Mouse (Mus musculus) gastrocnemius, postnatal 36 days (tissue): Measurements from ENCODE around the gene Micu1. TPM values are rescaled to one million over a fixed set of nuclear protein-coding genes. Genes with fewer than 3 reads are reported as not detected.

ENCODE experiments used
- DNase-seq, 2 experiments: peaks; one replicate each; pipeline ENCODE4 v3.0.0; 2022
- intact Hi-C: fragments of 180-260 bp; cut with DNase I; formaldehyde crosslinking; loops from one replicate; pipeline ENCODE4 v1.15.1; 2025
- total RNA-seq, 2 experiments: library from RNA; stranded (reverse); gene quantifications; 2 replicates each; pipeline ENCODE4 v1.2.3; 2021

The Micu1 gene
- total RNA-seq, 2 experiments from 2014 or later, result 47.8 to 53.1 TPM

DNA sequence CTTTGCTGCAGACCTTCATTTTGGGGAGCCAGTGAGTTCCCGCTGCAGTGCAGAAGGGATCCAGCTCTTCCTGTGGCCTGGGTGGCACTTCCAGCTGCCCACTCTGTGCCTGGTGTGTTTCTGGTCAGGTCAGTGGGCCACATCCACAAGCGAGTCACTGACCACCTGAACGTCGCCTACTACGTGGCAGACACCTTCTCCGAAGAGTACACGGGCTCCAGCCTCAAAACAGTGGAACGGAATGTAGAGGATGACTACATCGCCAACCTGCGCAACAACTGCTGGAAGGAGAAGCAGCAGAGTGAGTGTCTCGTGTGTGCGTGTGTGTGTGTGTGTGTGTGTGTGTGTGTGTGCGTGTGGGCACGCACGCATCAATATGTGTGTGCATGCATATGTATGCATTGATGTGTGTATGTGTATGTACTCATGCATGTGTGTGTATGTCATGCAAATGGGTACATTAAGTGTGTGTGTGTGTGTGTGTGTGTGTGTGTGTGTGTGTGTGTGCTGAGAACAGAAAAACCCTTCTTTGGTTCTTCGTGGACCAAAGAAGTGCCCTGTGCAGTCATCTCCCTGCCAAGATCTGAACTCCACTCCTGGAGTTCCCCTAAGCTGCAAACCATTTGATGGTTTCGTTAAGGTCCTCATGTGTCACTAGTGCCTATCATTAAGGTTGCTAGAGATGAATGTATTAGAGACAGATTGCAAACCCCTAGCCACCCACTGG lies 193.3 kb downstream of the Micu1 start:
- DNase-seq, result no peak
- intact Hi-C loops, result loop anchor here (2.0 kb wide), 1 partner anchor 55 kb away; the partner anchor contains the start of gene Ddit4

DNA sequence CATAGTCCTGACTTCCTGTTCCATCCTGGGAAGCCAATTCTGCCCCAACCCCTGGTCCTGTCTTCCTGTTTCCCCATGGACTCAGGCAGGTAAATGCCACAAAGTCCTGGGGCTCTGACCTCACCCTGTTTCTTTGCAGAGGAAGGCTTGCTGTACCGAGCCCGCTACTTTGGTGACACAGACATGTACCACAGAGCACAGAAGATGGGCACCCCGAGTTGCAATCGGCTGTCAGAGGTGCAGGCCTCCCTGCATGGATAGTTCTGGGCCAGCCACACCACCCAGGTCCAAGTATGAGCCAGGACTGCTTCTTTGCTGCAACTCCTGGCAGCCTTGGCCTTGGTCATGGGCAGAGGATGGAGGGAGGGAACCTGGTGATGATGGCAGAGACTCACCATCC lies 193.9 kb downstream of the Micu1 start:
- DNase-seq, result no peak
- intact Hi-C loops, result no loop called here

DNA sequence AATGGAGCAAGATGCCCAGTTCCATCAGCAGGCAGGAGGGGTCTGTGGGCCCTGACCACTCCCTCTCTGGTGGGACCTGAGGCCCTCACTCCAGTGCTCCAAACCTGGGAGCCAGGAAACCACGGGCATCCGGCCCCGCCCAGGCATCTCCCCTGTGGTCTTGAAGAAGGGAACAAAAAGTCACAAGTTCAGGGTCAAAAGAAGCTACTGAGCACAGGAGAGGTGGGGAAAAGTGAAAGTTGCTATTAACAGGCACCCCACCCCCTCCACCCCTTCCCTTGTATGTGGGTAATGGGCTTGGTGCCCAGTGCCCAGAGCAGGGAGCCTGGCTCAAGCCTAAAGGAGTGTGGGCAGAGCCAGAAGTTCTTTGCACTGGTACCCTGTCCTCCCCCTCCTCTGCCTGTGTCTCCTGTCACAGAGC lies 194.6 kb downstream of the Micu1 start:
- intact Hi-C loops, result no loop called here
- DNase-seq, result no peak

DNA sequence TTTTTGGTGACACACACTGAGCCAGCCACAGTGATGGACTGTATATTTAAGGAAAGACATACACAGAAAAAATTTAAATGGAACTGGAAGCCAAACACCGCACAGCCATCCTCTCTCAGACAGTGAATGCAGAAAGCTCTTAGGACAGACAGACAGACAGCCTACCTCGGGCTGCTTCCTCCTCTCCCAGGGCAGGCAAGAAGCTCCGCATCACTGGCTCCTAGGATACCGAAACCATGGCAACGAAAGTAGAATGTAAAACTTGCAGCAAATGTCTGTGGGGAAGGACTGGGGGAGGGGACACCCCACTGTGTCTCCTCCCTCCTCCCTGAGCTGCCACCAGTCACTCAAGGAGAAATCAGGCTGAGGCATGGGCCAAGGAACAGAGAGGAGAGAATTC lies 195.2 kb downstream of the Micu1 start:
- intact Hi-C loops, result no loop called here
- DNase-seq, result no peak

DNA sequence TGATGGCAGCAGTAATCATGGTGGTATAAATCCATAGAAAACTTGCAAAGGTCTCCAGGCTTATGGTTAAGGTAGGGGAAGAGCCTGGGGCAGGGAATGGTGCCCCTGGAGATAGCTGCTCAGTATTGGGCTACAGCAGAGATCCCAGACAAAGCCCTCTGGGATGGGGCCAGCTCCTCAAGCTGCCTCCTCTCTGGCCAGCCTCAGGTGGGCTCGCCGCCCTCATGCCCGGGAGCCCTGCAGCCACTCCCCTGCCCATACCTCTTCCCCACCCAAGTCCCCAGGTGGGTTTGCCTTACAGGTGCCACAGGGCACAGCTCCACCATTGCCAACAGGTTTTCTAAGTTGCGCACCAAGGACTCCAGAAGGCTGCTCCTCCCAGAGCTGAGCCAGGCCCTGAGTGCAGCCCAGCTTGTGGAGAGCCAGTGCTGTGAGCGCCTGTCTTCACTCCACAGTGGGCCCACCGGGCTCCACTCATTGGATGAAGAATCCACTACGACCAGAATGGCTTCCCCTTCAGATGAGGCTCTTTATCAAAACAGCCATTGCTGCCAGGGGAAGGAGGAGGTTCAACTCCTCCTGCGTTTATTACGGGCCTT lies 196.0 kb downstream of the Micu1 start:
- DNase-seq, result no peak
- intact Hi-C loops, result no loop called here

DNA sequence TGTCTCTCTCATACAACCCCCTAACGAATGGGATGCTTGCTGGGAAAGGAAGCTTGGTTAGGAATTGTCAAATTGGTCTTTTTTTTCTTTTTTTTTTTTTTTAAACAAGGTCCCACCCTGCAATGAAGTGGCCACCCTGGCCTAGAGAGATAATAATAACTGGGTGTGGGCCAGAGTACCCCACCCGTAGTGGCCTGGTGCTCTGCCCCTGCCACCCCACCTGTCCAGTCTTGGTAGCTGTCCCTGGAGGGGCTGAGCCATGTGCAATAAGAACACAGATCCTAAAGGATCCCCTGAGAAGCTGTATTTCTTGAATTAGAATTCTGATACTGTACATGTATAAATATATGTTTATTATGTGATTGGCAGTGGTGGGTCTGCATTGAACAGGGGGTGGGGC lies 196.7 kb downstream of the Micu1 start:
- intact Hi-C loops, result no loop called here
- no peak for DNase-seq

DNA sequence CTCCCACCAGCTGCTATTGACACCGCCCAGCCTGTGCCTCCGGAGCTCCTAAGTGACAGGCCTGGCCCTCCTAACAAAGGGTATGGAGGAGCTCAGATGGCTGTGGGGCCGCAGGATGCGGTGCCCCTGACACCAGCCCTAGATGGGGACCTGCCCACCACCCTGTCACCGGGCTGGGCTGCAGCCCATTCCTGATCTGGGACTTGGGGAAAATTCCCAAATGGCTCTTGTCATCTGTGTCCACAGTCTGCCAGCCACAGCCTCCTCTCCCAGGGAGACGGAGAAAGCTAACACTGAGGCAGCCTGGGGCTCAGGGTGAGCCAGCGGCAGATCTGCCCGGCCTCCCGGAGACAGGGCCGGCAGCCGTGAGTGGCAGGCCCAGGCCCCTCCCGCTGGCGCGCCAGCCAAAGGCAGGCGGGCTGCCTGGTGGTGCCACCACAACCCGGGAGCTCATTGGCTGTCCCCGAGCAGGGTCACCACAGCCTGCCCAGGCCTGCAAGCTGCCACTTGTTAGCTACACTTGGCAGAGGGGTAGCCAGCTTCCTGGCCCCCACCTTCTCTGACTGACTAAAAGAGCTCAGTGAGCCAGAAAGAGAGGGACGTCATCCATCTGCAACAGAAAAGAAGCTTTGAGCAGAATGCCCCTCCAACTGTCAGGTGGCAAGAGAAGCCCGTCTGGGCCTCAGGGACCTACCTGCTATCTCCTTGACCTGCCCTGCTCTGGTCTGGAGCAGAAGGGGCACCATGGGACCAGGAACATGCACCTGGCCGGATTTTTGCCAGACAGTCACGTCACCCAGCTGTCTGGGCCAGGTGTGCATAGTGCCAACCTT lies 197.3 kb downstream of the Micu1 start:
- peak; percentile 63 to 75 for DNase-seq
- intact Hi-C loops, result no loop called here

DNA sequence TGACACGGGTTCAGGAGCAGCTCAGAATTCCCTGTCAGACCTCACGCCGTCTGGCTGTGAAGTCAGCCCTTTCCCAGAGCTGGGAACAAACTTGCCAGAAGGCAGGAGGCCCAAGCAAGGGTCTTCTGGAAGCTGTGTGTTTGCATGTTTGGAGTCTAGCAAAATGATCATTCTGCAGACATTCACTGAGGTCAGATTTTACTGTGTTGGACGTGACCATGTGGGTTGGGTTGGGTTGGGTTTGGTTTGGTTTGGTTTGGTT lies 197.8 kb downstream of the Micu1 start:
- intact Hi-C loops, result no loop called here
- DNase-seq, result no peak

DNA sequence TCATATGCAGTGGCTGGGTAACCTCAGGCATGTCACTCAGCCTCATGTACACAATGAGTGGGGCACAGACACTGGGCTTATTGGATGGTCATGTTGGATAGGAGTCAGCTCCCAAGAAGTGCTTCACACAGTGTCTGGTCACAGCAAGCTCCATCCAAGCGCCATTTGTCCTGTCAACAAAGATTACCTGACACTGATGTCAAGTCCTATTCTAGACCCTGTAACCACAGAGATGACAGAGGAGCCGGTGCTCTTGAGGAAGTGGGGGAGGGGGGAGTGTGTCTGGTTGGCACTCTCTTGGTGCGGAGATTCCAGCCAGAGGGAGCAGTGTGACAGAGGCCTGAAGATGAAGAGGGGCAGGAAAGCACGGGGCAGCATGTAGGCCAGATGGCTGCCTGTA lies 198.7 kb downstream of the Micu1 start:
- intact Hi-C loops, result no loop called here

DNA sequence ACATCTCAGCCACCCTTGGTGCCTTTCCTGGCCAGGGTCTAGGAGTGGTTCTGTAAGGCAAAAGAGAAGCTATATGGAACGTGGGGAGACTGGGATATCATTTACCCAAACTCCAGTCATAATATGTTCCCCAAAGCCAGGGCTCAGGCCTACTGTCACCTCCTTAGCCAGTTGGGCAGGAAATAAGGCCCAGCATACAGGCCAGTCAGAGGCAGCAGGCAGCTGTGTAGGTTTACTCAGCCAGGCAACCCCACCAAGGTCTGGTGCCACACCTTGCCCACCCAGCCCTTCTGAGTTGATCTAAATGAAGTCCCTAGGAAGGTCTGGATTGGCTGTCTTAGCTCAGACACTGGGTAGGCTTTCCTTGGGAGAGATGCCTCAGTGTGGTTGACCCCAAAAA lies 199.2 kb downstream of the Micu1 start:
- no peak for DNase-seq
- intact Hi-C loops, result no loop called here

More for the DNA sequence above, 198.7 kb downstream of the Micu1 start:
- no peak for DNase-seq

DNA sequence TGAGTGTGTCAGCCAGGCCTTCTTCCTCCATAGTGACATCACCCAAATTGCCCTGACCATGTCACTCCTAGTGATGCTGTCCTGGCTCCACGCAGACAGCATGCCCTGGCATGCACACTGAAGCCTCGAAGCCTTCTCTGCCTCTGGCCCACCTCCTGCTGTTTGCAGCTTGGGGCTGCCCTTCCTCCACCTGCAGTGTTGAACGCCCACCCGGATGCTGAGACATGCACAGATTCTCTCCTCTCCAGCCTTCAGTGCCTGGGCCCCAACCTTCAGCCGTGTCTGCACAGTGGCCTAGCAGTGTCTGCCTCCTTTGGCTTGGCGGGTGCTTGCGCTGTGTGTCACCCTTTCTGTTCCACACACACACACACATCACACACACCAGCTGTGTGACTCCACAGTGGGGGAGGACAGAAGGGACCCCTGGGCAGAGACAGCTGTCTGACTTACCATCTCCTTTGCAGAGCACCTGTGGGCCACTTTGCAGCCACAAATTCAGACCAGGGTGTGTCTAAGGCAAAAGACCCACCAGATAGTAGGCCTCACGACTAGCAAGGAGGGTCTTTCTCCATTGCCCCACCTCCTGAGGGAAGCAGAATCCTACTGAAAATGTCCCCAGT lies 199.8 kb downstream of the Micu1 start:
- no peak for DNase-seq
- intact Hi-C loops, result no loop called here

DNA sequence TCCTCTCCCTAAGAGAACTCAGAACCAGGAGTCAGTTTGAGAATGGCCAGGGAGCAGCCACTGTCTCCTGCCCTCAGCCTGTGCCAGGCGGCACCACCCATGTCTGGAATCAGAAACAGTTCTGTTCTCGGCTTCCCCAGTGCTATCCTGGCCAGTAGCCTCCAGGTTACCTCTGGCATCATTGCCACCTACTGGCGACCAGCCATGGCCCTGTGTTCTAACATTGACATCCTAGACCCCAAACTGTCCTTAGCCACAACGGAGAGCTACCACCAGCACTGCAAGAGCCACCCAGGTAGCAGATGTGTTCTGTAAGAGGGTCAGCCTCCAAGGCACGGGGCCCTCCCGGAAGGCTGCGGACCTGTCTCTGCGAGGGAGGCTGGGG lies 200.3 kb downstream of the Micu1 start:
- no peak for DNase-seq
- intact Hi-C loops, result no loop called here

DNA sequence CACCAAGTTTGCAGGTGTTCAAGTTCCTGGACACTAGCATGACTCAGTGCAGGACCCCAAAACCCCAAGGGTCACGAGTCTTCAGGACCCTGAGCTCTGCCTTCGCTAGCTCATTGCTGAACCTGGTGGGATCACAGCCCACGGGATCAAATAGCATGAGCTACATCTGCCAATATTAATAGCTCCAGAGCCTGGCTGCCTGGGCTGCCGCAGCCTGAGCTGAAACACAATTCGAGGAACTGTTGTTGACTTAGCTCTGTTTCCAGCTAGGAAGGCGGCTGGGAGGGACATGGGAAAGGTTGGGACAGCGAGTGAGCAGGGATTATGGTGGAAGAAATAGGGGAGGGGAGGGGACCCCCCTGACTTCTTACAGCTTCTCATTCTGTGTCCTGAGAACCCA lies 200.9 kb downstream of the Micu1 start:
- intact Hi-C loops, result no loop called here
- DNase-seq, result no peak

DNA sequence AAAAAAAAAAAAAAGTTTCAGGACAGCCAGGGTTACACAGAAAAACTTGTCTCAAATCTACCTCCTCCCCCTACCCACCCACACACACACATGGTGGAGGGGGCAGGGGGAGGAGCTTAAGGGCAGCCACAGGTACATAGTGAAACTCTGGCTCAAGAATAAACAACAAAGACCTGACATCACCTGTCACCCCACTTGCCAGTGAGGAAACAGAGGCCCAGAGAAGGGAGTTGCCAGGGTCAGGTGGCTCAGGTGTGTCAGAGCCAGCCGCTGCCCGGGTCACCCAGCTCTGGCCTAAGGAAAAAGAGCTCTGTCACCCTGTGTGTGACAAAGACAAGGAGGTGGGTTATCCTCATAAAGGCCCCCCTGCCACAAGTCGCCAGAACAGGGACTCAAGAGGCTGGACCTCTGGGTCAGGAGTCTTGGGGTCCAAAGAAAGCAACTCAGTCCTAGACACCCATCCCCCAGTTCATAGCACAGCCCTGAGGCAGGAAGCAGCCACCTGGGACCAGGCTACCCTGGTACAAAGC lies 204.9 kb downstream of the Micu1 start:
- intact Hi-C loops, result no loop called here

DNA sequence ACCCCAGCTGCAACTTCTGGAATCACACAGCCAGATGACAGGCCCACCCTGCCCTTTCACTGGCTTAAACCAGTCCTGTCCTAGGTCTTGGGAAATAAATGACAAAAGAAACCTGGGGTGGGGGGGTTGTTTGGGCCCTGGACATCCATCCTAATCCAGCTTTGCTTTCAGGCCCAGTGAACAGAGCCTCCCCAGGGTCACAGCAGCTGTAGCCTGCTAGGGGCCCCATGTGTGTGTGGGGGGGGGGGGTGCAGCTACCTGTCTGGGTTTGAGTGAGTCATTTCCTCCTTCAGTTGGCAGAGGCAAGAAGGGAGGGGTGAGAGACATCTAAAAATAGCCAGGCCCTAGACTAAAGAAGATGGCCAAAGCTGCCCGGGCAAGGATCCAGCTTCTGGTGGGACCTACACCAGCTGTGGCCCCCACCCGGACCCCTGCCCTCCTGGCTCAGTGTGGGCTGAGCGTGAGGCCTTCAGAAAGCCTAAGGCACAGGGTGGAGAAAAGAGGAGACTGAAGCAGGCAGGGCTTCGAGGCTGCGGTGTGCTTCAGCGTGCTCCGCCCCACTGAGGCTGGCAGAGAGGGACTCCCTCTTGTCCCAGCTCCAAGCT lies 205.5 kb downstream of the Micu1 start:
- DNase-seq, result no peak

More for the DNA sequence above, 204.9 kb downstream of the Micu1 start:
- no peak for DNase-seq

DNA sequence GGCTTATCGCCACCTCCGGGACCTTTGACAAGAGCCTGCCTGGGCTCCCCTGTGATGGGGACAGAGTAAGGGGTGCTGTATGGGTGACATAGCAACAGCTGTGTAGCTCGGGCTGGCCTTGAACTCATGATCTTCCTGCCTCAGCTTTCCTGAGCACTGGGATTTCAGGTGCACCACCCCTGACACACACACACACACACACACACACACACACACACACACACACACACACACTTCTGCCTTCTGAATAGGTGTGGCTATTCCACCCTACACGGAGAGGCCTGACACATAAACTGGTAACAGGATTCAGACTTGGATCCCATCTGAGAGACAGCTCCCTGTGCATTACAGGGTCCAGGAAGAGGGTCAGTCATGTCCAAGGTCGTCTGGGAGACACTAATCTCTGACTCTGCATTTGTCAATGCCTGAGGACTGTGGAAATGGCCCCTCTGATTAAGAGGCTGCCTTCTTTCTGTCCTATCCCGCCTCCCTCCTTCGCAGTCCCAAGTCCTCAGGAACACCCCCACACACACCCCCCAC lies 206.6 kb downstream of the Micu1 start:
- intact Hi-C loops, result no loop called here
- DNase-seq, result no peak

More for the DNA sequence above, 205.5 kb downstream of the Micu1 start:
- intact Hi-C loops, result no loop called here

DNA sequence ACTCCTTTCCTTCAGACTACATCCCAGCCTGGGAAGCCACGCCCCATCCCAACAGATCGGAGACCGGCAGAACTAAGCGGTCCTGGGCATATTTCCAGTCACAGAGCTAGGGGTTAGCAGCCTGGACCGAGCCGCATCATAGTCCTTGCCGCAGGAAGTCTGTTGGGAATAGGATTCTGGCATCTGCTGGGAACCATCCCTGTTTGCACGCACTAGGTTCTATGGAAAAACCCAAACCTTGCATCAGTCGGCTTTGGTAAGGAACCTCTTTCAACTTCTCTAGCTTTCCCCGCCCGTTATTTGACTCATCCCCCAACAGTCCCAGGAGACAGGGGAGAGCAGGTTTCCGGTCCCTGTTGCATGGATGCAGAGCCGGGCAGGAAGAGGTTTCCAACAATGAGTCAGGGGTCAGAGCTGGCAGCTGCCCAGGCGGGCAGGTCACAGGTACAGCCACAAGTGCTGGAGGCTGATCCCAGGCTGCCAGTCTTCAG lies 207.1 kb downstream of the Micu1 start:
- intact Hi-C loops, result no loop called here
- DNase-seq, result peak; percentile 46 to 52

DNA sequence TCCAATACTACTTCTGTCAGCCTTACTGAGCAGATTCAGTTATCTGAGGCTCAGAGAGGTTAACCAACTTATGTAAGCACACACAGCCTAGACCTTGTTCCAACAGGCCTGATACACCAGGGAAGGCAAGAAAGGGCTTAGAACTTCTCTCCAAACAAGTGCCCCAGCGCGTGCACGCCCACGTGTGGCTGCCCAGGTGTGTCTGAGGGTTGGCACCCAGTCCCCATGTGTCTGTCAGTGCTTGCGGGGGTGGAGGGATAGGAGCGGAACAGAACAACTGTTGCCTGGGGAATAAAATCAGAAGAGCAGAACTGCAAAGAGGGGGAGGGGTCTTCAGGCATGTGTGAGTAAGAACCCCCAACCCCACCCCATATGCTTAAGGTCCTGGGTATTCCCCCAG lies 208.8 kb downstream of the Micu1 start:
- DNase-seq, result no peak
- intact Hi-C loops, result no loop called here

DNA sequence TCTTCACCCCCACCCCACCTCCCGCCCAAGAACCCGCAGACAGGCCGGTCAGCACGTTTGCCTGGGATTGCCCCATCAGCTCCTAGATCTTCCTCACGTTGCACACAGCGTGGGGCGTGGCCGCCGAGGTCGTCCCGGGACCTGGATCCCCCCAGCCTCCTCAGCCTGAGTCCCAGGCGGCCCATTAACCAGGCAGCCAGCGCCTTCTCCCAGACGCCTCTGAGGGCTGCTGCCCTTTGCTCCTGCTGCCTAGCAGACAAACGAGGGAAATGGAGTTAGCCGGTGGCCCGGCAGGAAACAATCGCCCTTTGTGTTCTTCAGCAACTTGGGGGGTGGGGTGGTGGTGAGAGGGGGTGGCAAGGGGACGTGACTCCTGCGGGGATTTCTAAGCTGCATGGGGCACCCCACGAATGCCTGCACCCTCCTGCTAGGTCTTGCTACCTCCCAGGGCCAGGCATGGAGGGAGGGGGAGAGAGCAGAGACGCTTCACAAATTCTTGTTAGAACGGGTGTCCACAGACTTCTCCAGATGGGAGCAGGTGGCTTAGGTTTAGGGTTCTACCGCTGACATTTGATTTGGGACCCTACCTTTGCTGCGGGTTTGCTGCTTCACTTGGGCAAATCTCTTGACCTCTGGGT lies 209.4 kb downstream of the Micu1 start:
- intact Hi-C loops, result no loop called here
- peak in 1 of 2 experiments; percentile 55 for DNase-seq
